Mouse (Mus musculus) adrenal gland, adult (tissue): Measurements from ENCODE around the gene Hcrtr1.
A peak's percentile ranks its signal among the peaks of the same experiment; 100 is the strongest.

ENCODE experiments used
- DNase-seq, 2 experiments: peaks; one replicate each; pipeline ENCODE4 v3.0.0; 2022 to 2023; ENCODE audit warnings: low spot score in 1 of 2; ENCODE audit not compliant: inconsistent age in 2 of 2

Gene Hcrtr1

GRCm38 (mm10) chr4:130168280-130169183, 29.4 kb upstream of the Hcrtr1 start:
- peak; percentile 94 to 97 for DNase-seq

GRCm38 (mm10) chr4:130167814-130168213, 28.7 kb upstream of the Hcrtr1 start:
- peak in 1 of 2 experiments; percentile 39 for DNase-seq

- DNase-seq = peak; percentile 40 to 62
Measured at GRCm38 (mm10) chr4:130167321-130167720, 28.2 kb upstream of the Hcrtr1 start.

- peak; percentile 50 to 80 for DNase-seq
Measured at GRCm38 (mm10) chr4:130166592-130166991, 27.4 kb upstream of the Hcrtr1 start.

GRCm38 (mm10) chr4:130166061-130166460, 26.9 kb upstream of the Hcrtr1 start:
- DNase-seq = no peak

- DNase-seq = no peak
Measured at GRCm38 (mm10) chr4:130164121-130164520, 25.0 kb upstream of the Hcrtr1 start.

GRCm38 (mm10) chr4:130163391-130163861, 24.3 kb upstream of the Hcrtr1 start:
- peak; percentile 85 to 90 for DNase-seq

- peak in 1 of 2 experiments; percentile 25 for DNase-seq
Measured at GRCm38 (mm10) chr4:130161349-130161748, 22.2 kb upstream of the Hcrtr1 start.

- peak in 1 of 2 experiments; percentile 30 for DNase-seq
Measured at GRCm38 (mm10) chr4:130156812-130157371, 17.7 kb upstream of the Hcrtr1 start.

- peak in 1 of 2 experiments; percentile 44 for DNase-seq
Measured at GRCm38 (mm10) chr4:130154250-130154649, 15.1 kb upstream of the Hcrtr1 start.

GRCm38 (mm10) chr4:130148405-130148804, 9.2 kb upstream of the Hcrtr1 start:
- no peak for DNase-seq

GRCm38 (mm10) chr4:130141786-130142185, 2.6 kb upstream of the Hcrtr1 start:
- peak; percentile 68 to 91 for DNase-seq

- DNase-seq = peak in 1 of 2 experiments; percentile 58
Measured at GRCm38 (mm10) chr4:130140992-130141402, 1.8 kb upstream of the Hcrtr1 start.

GRCm38 (mm10) chr4:130138441-130139213, 532 bp downstream of the Hcrtr1 start:
- DNase-seq = peak; percentile 74 to 94

GRCm38 (mm10) chr4:130133399-130133798, 5.8 kb downstream of the Hcrtr1 start:
- peak in 1 of 2 experiments; percentile 28 for DNase-seq

GRCm38 (mm10) chr4:130131448-130132105, 7.6 kb downstream of the Hcrtr1 start:
- peak in 1 of 2 experiments; percentile 60 for DNase-seq

GRCm38 (mm10) chr4:130130641-130131350, 8.4 kb downstream of the Hcrtr1 start:
- DNase-seq = peak; percentile 69 to 86

- DNase-seq = peak in 1 of 2 experiments; percentile 29
Measured at GRCm38 (mm10) chr4:130130082-130130481, 9.1 kb downstream of the Hcrtr1 start.

GRCm38 (mm10) chr4:130128907-130129306, 10.3 kb downstream of the Hcrtr1 start:
- DNase-seq = no peak

- peak; percentile 73 to 90 for DNase-seq
Measured at GRCm38 (mm10) chr4:130125935-130126334, 13.2 kb downstream of the Hcrtr1 start.
